Mouse (Mus musculus): ENCODE measurements around the gene Primpol.

The Primpol gene

GRCm38 (mm10) chr8:46562333-46562732 lies 54.7 kb downstream of the Primpol start:
- no peak for DNase-seq (ENCODE audit: low spot score in 2 of 2)

- peak in 1 of 2 experiments; percentile 37 for DNase-seq (ENCODE audit: low spot score in 2 of 2)
Measured at GRCm38 (mm10) chr8:46559428-46559827, 57.6 kb downstream of the Primpol start.

GRCm38 (mm10) chr8:46552441-46552765 lies 64.6 kb downstream of the Primpol start:
- no peak for DNase-seq (ENCODE audit: low spot score in 2 of 2)

GRCm38 (mm10) chr8:46551615-46552440 lies 65.2 kb downstream of the Primpol start, which contains the start of gene Cenpu:
TSS of gene Cenpu (plus strand) at chr8:46552028.
- DNase-seq (ENCODE audit: low spot score in 2 of 2) = peak; percentile 98 to 99

GRCm38 (mm10) chr8:46551029-46551428 lies 66.0 kb downstream of the Primpol start:
- no peak for DNase-seq (ENCODE audit: low spot score in 2 of 2)

GRCm38 (mm10) chr8:46550058-46550457 lies 67.0 kb downstream of the Primpol start:
- peak in 1 of 2 experiments; percentile 12 for DNase-seq (ENCODE audit: low spot score in 2 of 2)

GRCm38 (mm10) chr8:46547245-46547644 lies 69.8 kb downstream of the Primpol start:
- peak; percentile 21 to 24 for DNase-seq (ENCODE audit: low spot score in 2 of 2)

DNA sequence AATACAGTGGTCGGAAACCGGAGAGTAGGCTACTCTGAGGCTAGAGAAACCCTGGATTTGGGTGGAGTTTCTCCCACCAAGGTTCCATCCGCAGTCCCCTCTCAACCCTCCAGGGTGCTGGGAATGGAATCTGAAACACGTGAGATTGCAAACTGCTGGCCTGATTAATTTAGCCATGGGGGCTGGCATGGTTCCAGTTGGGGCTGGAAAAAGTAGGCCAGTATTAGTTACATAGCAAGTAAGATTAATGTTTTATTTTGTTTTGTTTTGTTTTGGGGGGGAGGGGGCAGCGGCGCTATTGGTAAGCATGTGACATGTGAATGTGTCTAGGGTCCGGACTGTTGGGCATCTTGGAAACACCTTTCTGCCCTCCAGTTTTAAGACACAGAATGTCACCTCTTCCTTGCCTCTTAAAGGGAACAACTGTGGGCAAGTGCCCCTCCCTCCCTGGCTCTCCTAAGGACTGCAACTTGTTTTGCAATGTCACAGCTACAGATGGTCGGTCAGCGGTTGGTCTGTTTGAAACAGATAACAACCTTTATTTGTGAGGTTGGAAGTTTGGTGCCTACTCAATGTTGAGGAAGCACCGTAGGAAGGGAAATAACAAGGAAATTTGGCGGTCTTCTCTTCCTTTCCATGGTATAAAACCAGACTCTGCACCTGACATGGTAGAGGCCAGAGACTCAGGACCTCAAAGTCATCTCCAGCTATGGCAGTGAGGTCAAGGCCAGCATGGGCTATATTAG lies 70.4 kb downstream of the Primpol start:
- DNase-seq (ENCODE audit: low spot score in 2 of 2) = no peak

DNA sequence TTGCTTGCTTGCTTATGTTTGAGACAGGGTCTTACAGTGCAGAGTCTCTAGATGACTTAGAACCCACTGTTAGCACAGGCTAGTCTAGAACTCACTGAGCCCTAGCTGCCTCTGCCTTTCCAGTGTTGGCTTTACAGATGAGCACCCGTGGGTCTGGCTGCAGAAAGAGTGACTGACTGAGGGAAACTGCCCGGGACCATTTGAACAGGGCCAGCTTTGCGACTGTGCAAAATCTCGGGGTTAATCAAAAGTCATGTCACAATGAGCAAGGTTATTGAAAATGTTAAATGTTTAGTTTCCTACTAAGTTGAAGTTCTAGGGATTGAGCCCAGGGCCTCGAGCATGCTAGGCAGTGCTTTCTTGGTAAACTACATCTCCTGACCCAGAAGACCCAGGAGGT lies 71.2 kb downstream of the Primpol start:
- DNase-seq (ENCODE audit: low spot score in 2 of 2) = no peak

GRCm38 (mm10) chr8:46543662-46544061 lies 73.3 kb downstream of the Primpol start:
- DNase-seq (ENCODE audit: low spot score in 2 of 2) = no peak

GRCm38 (mm10) chr8:46543191-46543590 lies 73.8 kb downstream of the Primpol start:
- DNase-seq (ENCODE audit: low spot score in 2 of 2) = peak in 1 of 2 experiments; percentile 18

DNA sequence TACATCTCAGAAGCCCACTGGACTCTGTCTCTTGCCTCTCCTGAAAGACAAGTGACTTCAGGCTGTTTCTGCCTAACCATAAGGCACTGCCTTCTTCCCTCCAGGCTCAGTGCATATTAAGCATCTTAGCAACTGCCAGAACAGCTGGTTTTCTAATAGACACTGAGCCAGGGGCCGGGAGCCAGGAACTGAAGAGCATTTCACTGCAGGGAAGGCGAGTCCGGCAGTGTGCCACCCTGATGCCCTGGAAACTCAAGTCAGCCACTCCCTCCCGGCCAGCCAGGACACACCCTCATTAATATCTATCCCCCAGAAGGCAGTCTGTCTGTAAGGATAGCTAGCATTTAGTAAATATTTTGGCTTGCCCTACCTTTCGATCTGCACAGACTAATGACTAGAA lies 77.3 kb downstream of the Primpol start:
- DNase-seq (ENCODE audit: low spot score in 2 of 2) = no peak

- DNase-seq (ENCODE audit: low spot score in 2 of 2) = no peak
Measured at GRCm38 (mm10) chr8:46533926-46534325, 83.1 kb downstream of the Primpol start.

- DNase-seq (ENCODE audit: low spot score in 2 of 2) = no peak
Measured at GRCm38 (mm10) chr8:46530541-46530940, 86.5 kb downstream of the Primpol start.

GRCm38 (mm10) chr8:46529508-46529907 lies 87.5 kb downstream of the Primpol start:
- no peak for DNase-seq (ENCODE audit: low spot score in 2 of 2)

DNA sequence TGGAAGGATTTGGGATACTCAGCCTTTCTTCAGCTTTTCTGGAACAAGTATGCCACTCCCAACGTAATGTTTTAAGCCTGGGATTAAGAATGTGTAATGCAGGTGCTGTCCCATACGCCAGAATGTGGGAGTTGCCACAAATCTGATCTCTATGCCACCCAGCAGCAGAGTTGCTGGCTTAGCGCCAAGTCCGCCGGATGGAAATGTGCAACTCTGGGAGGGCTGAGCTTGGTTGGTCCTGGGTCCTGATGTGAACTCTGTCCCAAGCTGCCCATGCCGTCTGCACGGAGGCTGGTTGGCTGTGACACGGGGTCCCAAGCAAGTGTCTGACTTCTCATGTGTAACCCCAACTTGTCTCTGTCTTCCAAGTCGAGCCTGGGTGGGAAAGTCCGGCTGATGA lies 90.2 kb downstream of the Primpol start:
- DNase-seq (ENCODE audit: low spot score in 2 of 2) = no peak

DNA sequence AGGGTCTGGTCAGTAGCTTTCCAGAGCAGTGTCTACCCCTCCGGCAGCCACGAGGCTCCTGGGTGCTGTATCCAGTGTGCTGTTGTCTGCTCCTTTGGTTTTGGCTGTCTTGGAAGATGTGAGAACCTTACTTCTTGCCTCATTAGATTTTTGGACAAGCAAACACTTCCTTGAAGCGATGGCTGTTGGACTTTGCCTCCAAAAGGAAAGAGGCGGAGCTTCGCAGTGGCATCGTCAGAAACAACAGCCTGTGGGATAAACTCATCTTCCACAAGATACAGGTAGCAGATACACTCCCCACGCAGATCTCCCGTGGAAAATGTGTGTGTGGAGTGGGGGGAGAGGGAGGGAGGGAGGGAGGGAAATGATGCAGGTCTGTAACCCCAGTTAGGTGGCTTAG lies 90.9 kb downstream of the Primpol start:
- DNase-seq (ENCODE audit: low spot score in 2 of 2) = no peak
